Mouse (Mus musculus) bone marrow macrophage, adult 2 months (primary cell): ENCODE data around the gene Srp54c.
"Not testable (repeated sequence)": the region's sequence is repeated elsewhere in the genome, so short reads cannot be mapped to it uniquely, and the experiment has no call there.

ENCODE experiments used
- CTCF ChIP-seq: IDR thresholded peaks from 2 replicates; pipeline ENCODE4 v1.5.1; 2012; ENCODE audit warnings: low read depth, mild to moderate bottlenecking, low read length, moderate library complexity
- POLR2A ChIP-seq: IDR thresholded peaks from 2 replicates; pipeline ENCODE4 v1.6.1; 2012; ENCODE audit warnings: mild to moderate bottlenecking, low read depth, low read length, borderline replicate concordance

GRCm38 (mm10) chr12:55263385-55263784, 33.4 kb downstream of the Srp54c start:
- not testable (repeated sequence) for TF ChIP-seq POLR2A, CTCF
